Mouse (Mus musculus): Measurements from ENCODE around the gene Bpifb4.

Gene Bpifb4

DNA sequence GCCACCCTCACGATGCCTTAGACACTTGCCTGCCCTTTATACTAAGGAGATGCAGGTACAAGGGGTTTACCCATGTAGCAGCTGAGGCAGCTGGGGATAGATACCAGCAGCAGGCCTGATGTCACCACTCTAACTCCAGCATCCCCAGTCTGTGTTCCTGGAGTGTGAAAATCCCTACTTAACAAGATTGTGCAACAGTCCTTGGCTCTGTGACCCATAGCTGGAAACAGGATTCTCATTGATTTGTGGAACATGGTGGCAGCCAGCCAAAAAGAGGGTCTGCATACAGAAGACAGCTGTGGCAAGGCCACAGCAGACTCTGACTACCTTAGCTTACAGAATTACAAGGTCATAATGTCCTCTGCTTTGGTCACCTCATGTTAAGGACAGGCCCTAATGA lies 67.1 kb downstream of the Bpifb4 start:
- DNase-seq (ENCODE audit: low read depth, low spot score), result no peak

DNA sequence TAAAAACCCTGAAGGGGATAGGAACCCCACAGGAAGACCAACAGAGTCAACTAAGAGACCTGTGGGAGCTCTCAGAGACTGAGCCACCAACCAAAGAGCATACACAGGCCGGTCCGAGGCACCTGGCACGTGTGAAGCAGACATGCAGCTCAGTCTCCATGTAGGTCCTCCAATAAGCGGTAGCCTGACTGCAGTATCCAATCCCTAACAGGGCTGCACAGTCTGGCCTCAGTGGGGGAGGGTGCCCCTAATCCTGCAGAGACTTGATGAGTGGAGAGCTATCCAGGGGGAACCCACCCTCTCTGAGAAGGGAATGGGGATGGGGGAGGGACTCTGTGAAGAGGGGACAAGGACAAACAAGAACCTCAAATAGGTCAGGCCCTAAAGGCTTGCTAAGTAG lies 67.7 kb downstream of the Bpifb4 start:
- DNase-seq (ENCODE audit: low read depth, low spot score), result no peak

- DNase-seq (ENCODE audit: low read depth, low spot score), result no peak
Measured at GRCm38 (mm10) chr2:154006331-154006730, 68.3 kb downstream of the Bpifb4 start.

DNA sequence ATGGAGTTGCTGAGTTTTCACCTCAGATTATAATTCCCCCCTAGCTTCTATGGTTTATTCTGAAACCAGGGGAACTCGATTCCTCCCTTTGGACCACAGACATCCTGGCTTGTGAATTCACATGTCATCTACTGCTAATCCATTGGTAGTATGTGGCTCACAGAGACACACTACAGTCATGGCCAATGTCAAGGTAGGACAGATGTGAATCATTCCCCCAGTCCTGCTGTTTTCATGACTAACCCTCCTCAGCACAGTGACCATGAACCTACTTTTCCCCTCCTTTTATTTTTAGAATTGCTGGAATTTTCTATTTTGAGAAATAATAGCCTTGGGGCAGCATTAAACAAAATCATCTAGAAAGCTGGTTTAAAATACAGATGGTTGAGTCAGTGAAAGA lies 69.4 kb downstream of the Bpifb4 start:
- DNase-seq (ENCODE audit: low read depth, low spot score), result no peak

DNA sequence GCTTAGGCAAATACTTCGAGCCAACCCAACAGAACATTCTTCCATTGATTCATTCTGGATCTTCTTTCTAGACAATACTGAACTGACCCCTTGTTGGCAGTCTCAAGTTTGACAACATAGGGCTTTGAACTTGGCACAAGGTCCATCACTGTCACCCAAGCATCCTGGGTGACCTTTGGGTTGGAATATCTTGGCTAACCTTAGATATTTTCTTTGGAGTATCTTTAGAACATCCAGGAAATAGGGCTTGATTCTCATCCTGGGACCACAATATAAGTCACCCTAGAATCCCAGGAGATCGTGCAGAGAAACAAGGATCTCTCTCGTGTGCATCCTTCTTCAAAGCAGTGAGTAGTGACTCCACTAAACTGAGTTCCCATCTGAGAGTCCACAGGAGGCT lies 70.0 kb downstream of the Bpifb4 start, which contains the start of gene Bpifa2:
Bpifa2 (plus strand) TSS at position 301 of the 400 bp plus-strand sequence.
- DNase-seq (ENCODE audit: low read depth, low spot score), result no peak

All from telencephalon, adult 2 months (tissue).